Mouse (Mus musculus): Measurements from ENCODE around the gene Irf5.

Gene Irf5

GRCm38 (mm10) chr6:29526281-29527251 is at the start of gene Irf5:
TSS of gene Irf5 (plus strand) at chr6:29526625.
- no peak for DNase-seq (ENCODE audit: low spot score in 2 of 2)

- DNase-seq (ENCODE audit: low spot score in 2 of 2) = no peak
Measured at GRCm38 (mm10) chr6:29482691-29483090, 43.7 kb upstream of the Irf5 start.

GRCm38 (mm10) chr6:29484716-29485559 is 41.5 kb upstream of the Irf5 start:
- no peak for DNase-seq (ENCODE audit: low spot score in 2 of 2)

GRCm38 (mm10) chr6:29485951-29486350 is 40.5 kb upstream of the Irf5 start:
- DNase-seq (ENCODE audit: low spot score in 2 of 2) = no peak

- DNase-seq (ENCODE audit: low spot score in 2 of 2) = no peak
Measured at GRCm38 (mm10) chr6:29494101-29494500, 32.3 kb upstream of the Irf5 start.

- DNase-seq (ENCODE audit: low spot score in 2 of 2) = no peak
Measured at GRCm38 (mm10) chr6:29496270-29496669, 30.2 kb upstream of the Irf5 start.

GRCm38 (mm10) chr6:29497791-29498190 is 28.6 kb upstream of the Irf5 start:
- DNase-seq (ENCODE audit: low spot score in 2 of 2) = no peak

- no peak for DNase-seq (ENCODE audit: low spot score in 2 of 2)
Measured at GRCm38 (mm10) chr6:29500177-29500576, 26.2 kb upstream of the Irf5 start.

- no peak for DNase-seq (ENCODE audit: low spot score in 2 of 2)
Measured at GRCm38 (mm10) chr6:29500810-29501209, 25.6 kb upstream of the Irf5 start.

- DNase-seq (ENCODE audit: low spot score in 2 of 2) = no peak
Measured at GRCm38 (mm10) chr6:29501599-29501998, 24.8 kb upstream of the Irf5 start.

- no peak for DNase-seq (ENCODE audit: low spot score in 2 of 2)
Measured at GRCm38 (mm10) chr6:29505493-29505892, 20.9 kb upstream of the Irf5 start.

GRCm38 (mm10) chr6:29506834-29507233 is 19.6 kb upstream of the Irf5 start:
- DNase-seq (ENCODE audit: low spot score in 2 of 2) = no peak

GRCm38 (mm10) chr6:29507447-29508309 is 18.7 kb upstream of the Irf5 start, which contains the start of gene Kcp:
TSS of gene Kcp (minus strand) at chr6:29507952.
- DNase-seq (ENCODE audit: low spot score in 2 of 2) = no peak

GRCm38 (mm10) chr6:29509086-29509485 is 17.3 kb upstream of the Irf5 start:
- peak; percentile 55 to 61 for DNase-seq (ENCODE audit: low spot score in 2 of 2)

GRCm38 (mm10) chr6:29513284-29513683 is 13.1 kb upstream of the Irf5 start:
- DNase-seq (ENCODE audit: low spot score in 2 of 2) = peak; percentile 56 to 61

- DNase-seq (ENCODE audit: low spot score in 2 of 2) = peak; percentile 49 to 63
Measured at GRCm38 (mm10) chr6:29517139-29517538, 9.3 kb upstream of the Irf5 start.

- no peak for DNase-seq (ENCODE audit: low spot score in 2 of 2)
Measured at GRCm38 (mm10) chr6:29522626-29523300, 3.7 kb upstream of the Irf5 start.

- no peak for DNase-seq (ENCODE audit: low spot score in 2 of 2)
Measured at GRCm38 (mm10) chr6:29523301-29524033, 3.0 kb upstream of the Irf5 start.

GRCm38 (mm10) chr6:29524034-29524489 is 2.4 kb upstream of the Irf5 start:
- peak; percentile 63 to 70 for DNase-seq (ENCODE audit: low spot score in 2 of 2)

GRCm38 (mm10) chr6:29525256-29525655 is 1.2 kb upstream of the Irf5 start:
- DNase-seq (ENCODE audit: low spot score in 2 of 2) = no peak
